Comparison of ENCODE assay signal across 24 mouse cellular contexts in genomic region chr9:90216259-90217001, GRCm38 (mm10). TPM values are rescaled to one million over a fixed set of nuclear protein-coding genes. Genes with fewer than 3 reads are reported as not detected.
DNase-seq lines count a peak whose midpoint lies in the region; ATAC-seq and TF ChIP-seq lines count a peak whose summit lies in the region.
"Had no signal": no experiment of that assay in that cellular context is flagged by ENCODE, and none has a peak within 500 bp of the region (broad histone marks: within the 10 kb centered on the region; RNA-seq: fewer than 3 reads in every experiment).

No protein-coding gene starts in this region.

- TF ChIP-seq CTCF in CH12.LX (conservative IDR thresholded peaks at IDR 0.05 in 1 of 2, IDR thresholded peaks at IDR 0.05 in 1 of 2; ENCODE audit: low read depth in 2 of 2, low read length in 2 of 2) (no peak), MEL (IDR thresholded peaks at IDR 0.05 in 2 of 3, conservative IDR thresholded peaks at IDR 0.05 in 1 of 3; ENCODE audit: control insufficient read depth in 1 of 3, insufficient read depth in 1 of 3, low read depth in 2 of 3, low read length in 3 of 3, poor library complexity in 1 of 3, severe bottlenecking in 1 of 3) (no peak)
- TF ChIP-seq CTCF in intestine, postnatal 0 days (IDR thresholded peaks at IDR 0.05; ENCODE audit: low read depth): no peak

- dilution Hi-C loops in CH12.LX (cut with MboI; ENCODE audit: extremely low pct_ligation_motif_present, extremely low pct_unique_long_range_greater_than_20kb, low sequenced_read_pairs): no loop called here

- peak; percentile 42; the same call in 1 of the 2 replicates for ATAC-seq in hindbrain, embryonic 15.5 days (ENCODE audit: low FRiP score, low read depth)
- no peak for ATAC-seq in hindbrain, embryonic 12.5 days (ENCODE audit: low FRiP score)
- ATAC-seq in intestine, postnatal 0 days: peak; percentile 92
- ATAC-seq in midbrain, embryonic 15.5 days (replicated peaks): no peak
- ATAC-seq: hindbrain, postnatal 0 days; midbrain, embryonic 13.5 days had no signal

- H3K4me3 ChIP-seq in hindbrain, embryonic 15.5 days: no peak overlapping the region
- H3K4me3 ChIP-seq in hindbrain, embryonic 12.5 days: no peak overlapping the region
- H3K4me3 ChIP-seq in CH12.LX (replicated peaks in 1 of 3; ENCODE audit: low read depth in 2 of 3, low read length in 2 of 3, poor library complexity in 1 of 3) (no peak overlapping the region), MEL (ENCODE audit: control insufficient read depth in 1 of 2, insufficient read depth in 1 of 2, low read depth in 2 of 2, low read length in 2 of 2) (no peak overlapping the region)
- no peak overlapping the region for H3K4me3 ChIP-seq in intestine, postnatal 0 days (ENCODE audit: low read depth, low read length)
- H3K4me3 ChIP-seq in midbrain, embryonic 15.5 days: no peak overlapping the region
- H3K4me3 ChIP-seq: embryonic facial prominence, embryonic 12.5 days; forebrain, embryonic 12.5 days; megakaryocyte, embryonic 14.5 days; midbrain, embryonic 13.5 days; neural tube, embryonic 12.5 days had no signal

- WGBS in hindbrain, embryonic 15.5 days: 87% methylated on average over 11 of the region's 11 CpGs
- 85% methylated on average over 11 of the region's 11 CpGs for WGBS in hindbrain, embryonic 12.5 days
- WGBS in intestine, postnatal 0 days: 70% methylated on average over 11 of the region's 11 CpGs
- WGBS in midbrain, embryonic 15.5 days: 82% methylated on average over 11 of the region's 11 CpGs

- DNase-seq in CH12.LX (ENCODE audit: extremely low read depth): no peak
- no peak for DNase-seq in MEL (ENCODE audit: low read depth, low spot score)
- no peak for DNase-seq in right cerebral cortex, postnatal 10 days (ENCODE audit: low spot score in 2 of 2)
- DNase-seq: adrenal gland, adult 2 months; cerebellum, adult 2 months; cerebellum, postnatal 25 days; gastrocnemius, postnatal 10 days; kidney, adult 18-20 months; kidney, postnatal 4 days; lung, embryonic 14.5 days; right cerebral cortex, adult 18-20 months; thymus, adult 2 months; thymus, postnatal 4 days had no signal

- TF ChIP-seq EP300 in CH12.LX (IDR thresholded peaks at IDR 0.05; ENCODE audit: low read length): no peak
- TF ChIP-seq EP300 in MEL (IDR thresholded peaks at IDR 0.05; ENCODE audit: low read depth in 1 of 2, low read length in 2 of 2): no peak

- H3K27me3 ChIP-seq in hindbrain, embryonic 15.5 days: no peaks in the 10 kb centered on the region
- no peaks in the 10 kb centered on the region for H3K27me3 ChIP-seq in hindbrain, embryonic 12.5 days
- H3K27me3 ChIP-seq in CH12.LX (replicated peaks) (no peaks in the 10 kb centered on the region), MEL (ENCODE audit: control insufficient read depth in 1 of 2, insufficient read depth in 2 of 2, low read length in 2 of 2) (no peaks in the 10 kb centered on the region)
- H3K27me3 ChIP-seq in intestine, postnatal 0 days (replicated peaks; ENCODE audit: control insufficient read depth, insufficient read depth, low read length): no peaks in the 10 kb centered on the region
- H3K27me3 ChIP-seq in midbrain, embryonic 15.5 days (replicated peaks): no peaks in the 10 kb centered on the region
- H3K27me3 ChIP-seq: embryonic facial prominence, embryonic 12.5 days; forebrain, embryonic 12.5 days; megakaryocyte, embryonic 14.5 days; midbrain, embryonic 13.5 days; neural tube, embryonic 12.5 days had no signal

- in situ Hi-C loops in CH12.LX (cut with MboI; ENCODE audit: low pct_ligation_motif_present, low pct_unique_long_range_greater_than_20kb, low sequenced_read_pairs): loop anchor here (25.0 kb wide), 1 partner anchor 446 kb away; no protein-coding TSS in a partner anchor

- TF ChIP-seq RAD21 in CH12.LX (IDR thresholded peaks at IDR 0.05; ENCODE audit: low read depth, low read length) (no peak), MEL (IDR thresholded peaks at IDR 0.05; ENCODE audit: low read depth, low read length) (no peak)

- H3K4me2 ChIP-seq in hindbrain, embryonic 15.5 days: no peak overlapping the region
- no peak overlapping the region for H3K4me2 ChIP-seq in hindbrain, embryonic 12.5 days (replicated peaks)
- no peak overlapping the region for H3K4me2 ChIP-seq in CH12.LX (ENCODE audit: insufficient read depth, low read depth, poor library complexity, severe bottlenecking)
- no peak overlapping the region for H3K4me2 ChIP-seq in intestine, postnatal 0 days (replicated peaks; ENCODE audit: low read depth)
- no peak overlapping the region for H3K4me2 ChIP-seq in midbrain, embryonic 15.5 days
- H3K4me2 ChIP-seq: embryonic facial prominence, embryonic 12.5 days; forebrain, embryonic 12.5 days; lung, embryonic 14.5 days; midbrain, embryonic 13.5 days; neural tube, embryonic 12.5 days had no signal

- peaks cover 40% of the 10 kb centered on the region for H3K36me3 ChIP-seq in hindbrain, embryonic 15.5 days
- peaks cover 18% of the 10 kb centered on the region; the same call in 1 of the 2 replicates for H3K36me3 ChIP-seq in hindbrain, embryonic 12.5 days
- H3K36me3 ChIP-seq in CH12.LX (replicated peaks in 1 of 2; ENCODE audit: control insufficient read depth in 1 of 2, insufficient read depth in 1 of 2, low read length in 1 of 2) (peaks cover 0 to 5% of the 10 kb centered on the region in 2 experiments), MEL (ENCODE audit: control insufficient read depth in 1 of 2, insufficient read depth in 2 of 2, low read length in 2 of 2) (peaks cover 0 to 8% of the 10 kb centered on the region in 2 experiments; a peak in 2 of 4 replicates)
- peaks cover 54% of the 10 kb centered on the region for H3K36me3 ChIP-seq in intestine, postnatal 0 days (ENCODE audit: control insufficient read depth, insufficient read depth)
- no peaks in the 10 kb centered on the region; the same call in 1 of the 2 replicates for H3K36me3 ChIP-seq in midbrain, embryonic 15.5 days (replicated peaks)

- no peak overlapping the region for H3K27ac ChIP-seq in hindbrain, embryonic 15.5 days (replicated peaks)
- H3K27ac ChIP-seq in hindbrain, embryonic 12.5 days: no peak overlapping the region
- H3K27ac ChIP-seq in CH12.LX (ENCODE audit: insufficient read depth, low read depth) (no peak overlapping the region), MEL (ENCODE audit: control insufficient read depth, low read depth, low read length) (no peak overlapping the region)
- peak overlapping the region; percentile 55 for H3K27ac ChIP-seq in intestine, postnatal 0 days (ENCODE audit: low read depth, low read length)
- H3K27ac ChIP-seq in midbrain, embryonic 15.5 days: no peak overlapping the region
- H3K27ac ChIP-seq: embryonic facial prominence, embryonic 12.5 days; forebrain, embryonic 12.5 days; hindbrain, postnatal 0 days; midbrain, embryonic 13.5 days; neural tube, embryonic 12.5 days had no signal

- H3K79me2 ChIP-seq in CH12.LX (replicated peaks; ENCODE audit: control insufficient read depth, extremely low read depth, insufficient read depth, poor library complexity, severe bottlenecking): no peaks in the 10 kb centered on the region
- H3K79me2 ChIP-seq in MEL (ENCODE audit: control insufficient read depth, insufficient read depth, low read length, poor library complexity): no peaks in the 10 kb centered on the region

- H3K4me1 ChIP-seq in hindbrain, embryonic 15.5 days (replicated peaks): no peaks in the 10 kb centered on the region
- H3K4me1 ChIP-seq in hindbrain, embryonic 12.5 days: no peaks in the 10 kb centered on the region
- H3K4me1 ChIP-seq in CH12.LX (ENCODE audit: control insufficient read depth in 1 of 2, insufficient read depth in 2 of 2): peaks cover 0 to 5% of the 10 kb centered on the region in 2 experiments; a peak in 1 of 4 replicates
- no peaks in the 10 kb centered on the region for H3K4me1 ChIP-seq in MEL (ENCODE audit: control insufficient read depth in 1 of 2, insufficient read depth in 2 of 2, low read length in 2 of 2)
- H3K4me1 ChIP-seq in intestine, postnatal 0 days (replicated peaks; ENCODE audit: control insufficient read depth, insufficient read depth, low read length): no peaks in the 10 kb centered on the region
- no peaks in the 10 kb centered on the region for H3K4me1 ChIP-seq in midbrain, embryonic 15.5 days
- H3K4me1 ChIP-seq: embryonic facial prominence, embryonic 12.5 days; forebrain, embryonic 12.5 days; midbrain, embryonic 13.5 days; neural tube, embryonic 12.5 days had no signal

- no peak for TF ChIP-seq POLR2A in CH12.LX (IDR thresholded peaks at IDR 0.05; ENCODE audit: low read depth, low read length)
- TF ChIP-seq POLR2A in MEL (IDR thresholded peaks at IDR 0.05; ENCODE audit: control insufficient read depth in 1 of 2, insufficient read depth in 1 of 2, low read depth in 1 of 2, low read length in 2 of 2, poor library complexity in 1 of 2): no peak

- no peak overlapping the region for H3K9ac ChIP-seq in hindbrain, embryonic 15.5 days
- H3K9ac ChIP-seq in hindbrain, embryonic 12.5 days: no peak overlapping the region
- no peak overlapping the region for H3K9ac ChIP-seq in CH12.LX (ENCODE audit: insufficient read depth, low read depth)
- H3K9ac ChIP-seq in MEL (ENCODE audit: control insufficient read depth, low read depth, low read length, poor library complexity, severe bottlenecking): no peak overlapping the region
- no peak overlapping the region for H3K9ac ChIP-seq in intestine, postnatal 0 days (ENCODE audit: low read depth, low read length)
- no peak overlapping the region for H3K9ac ChIP-seq in midbrain, embryonic 15.5 days
- H3K9ac ChIP-seq: embryonic facial prominence, embryonic 12.5 days; forebrain, embryonic 12.5 days; lung, embryonic 14.5 days; midbrain, embryonic 13.5 days; neural tube, embryonic 12.5 days had no signal

- H3K9me3 ChIP-seq in hindbrain, embryonic 15.5 days: no peaks in the 10 kb centered on the region
- no peaks in the 10 kb centered on the region for H3K9me3 ChIP-seq in hindbrain, embryonic 12.5 days (replicated peaks)
- H3K9me3 ChIP-seq in CH12.LX (replicated peaks; ENCODE audit: low read length) (no peaks in the 10 kb centered on the region), MEL (replicated peaks; ENCODE audit: insufficient read depth, low read length) (no peaks in the 10 kb centered on the region)
- H3K9me3 ChIP-seq in intestine, postnatal 0 days (ENCODE audit: control insufficient read depth): no peaks in the 10 kb centered on the region
- H3K9me3 ChIP-seq in midbrain, embryonic 15.5 days: no peaks in the 10 kb centered on the region
- H3K9me3 ChIP-seq: embryonic facial prominence, embryonic 12.5 days; forebrain, embryonic 12.5 days; megakaryocyte, embryonic 14.5 days; midbrain, embryonic 13.5 days; neural tube, embryonic 12.5 days had no signal

RNA-seq across cellular contexts. Expression of gene Adamts7, which starts 53.6 kb away (rescaled TPM):
- 7.9 and 9.0 TPM in 2 replicates for polyA plus RNA-seq in hindbrain, embryonic 15.5 days (2015; fragmentation: Nextera tagmentation; extraction: Ambion mirVana)
- polyA plus RNA-seq in hindbrain, embryonic 12.5 days (2016; fragmentation: Nextera tagmentation; extraction: Ambion mirVana): 23.4 and 28.0 TPM in 2 replicates
- total RNA-seq in CH12.LX (2012; rRNA removed): 9.2 and 13.8 TPM in 2 replicates
- 4.7 and 5.4 TPM in 2 replicates for total RNA-seq in CH12.LX (2014; rRNA removed)
- 15.3 and 15.7 TPM in 2 replicates for polyA plus RNA-seq in CH12.LX (2012; ENCODE audit: insufficient read length, low read depth)
- total RNA-seq in MEL (2012; rRNA removed): not detected in 2 replicates
- polyA plus RNA-seq in MEL (2012; ENCODE audit: insufficient read depth in 1 of 2, insufficient read length in 2 of 2, low read depth in 1 of 2, low replicate concordance in 2 of 2, missing spikeins in 1 of 2): under 1 TPM in 1 of 2 experiments, not detected in 1; 0.03 TPM
- polyA plus RNA-seq in intestine, postnatal 0 days (2015; fragmentation: Nextera tagmentation; extraction: Ambion mirVana): 2.5 TPM in 2 replicates
- polyA plus RNA-seq in midbrain, embryonic 15.5 days (2015; fragmentation: Nextera tagmentation; extraction: Ambion mirVana): 9.9 and 11.5 TPM in 2 replicates
- total RNA-seq: hematopoietic stem cell, adult 5-6 weeks had no signal

RNA-seq across cellular contexts. Expression of gene Tbc1d2b, which starts 54.2 kb away (rescaled TPM):
- 6.2 and 6.7 TPM in 2 replicates for polyA plus RNA-seq in hindbrain, embryonic 15.5 days (2015; fragmentation: Nextera tagmentation; extraction: Ambion mirVana)
- 13.2 and 14.6 TPM in 2 replicates for polyA plus RNA-seq in hindbrain, embryonic 12.5 days (2016; fragmentation: Nextera tagmentation; extraction: Ambion mirVana)
- total RNA-seq in CH12.LX (2012; rRNA removed) (0.97 and 1.3 TPM in 2 replicates), CH12.LX (2014; rRNA removed) (0.60 and 0.85 TPM in 2 replicates), MEL (2012; rRNA removed) (6.5 and 7.1 TPM in 2 replicates)
- polyA plus RNA-seq in CH12.LX (2012; ENCODE audit: insufficient read length, low read depth) (0.76 and 0.80 TPM in 2 replicates), MEL (2012; ENCODE audit: insufficient read depth in 1 of 2, insufficient read length in 2 of 2, low read depth in 1 of 2, low replicate concordance in 2 of 2, missing spikeins in 1 of 2) (10 to 100 TPM in 1 of 2 experiments, not detected in 1; 12.6 TPM)
- polyA plus RNA-seq in intestine, postnatal 0 days (2015; fragmentation: Nextera tagmentation; extraction: Ambion mirVana): 5.2 and 6.6 TPM in 2 replicates
- polyA plus RNA-seq in midbrain, embryonic 15.5 days (2015; fragmentation: Nextera tagmentation; extraction: Ambion mirVana): 6.5 and 7.6 TPM in 2 replicates

Comparison
In these comparisons a context has a peak if more than half of its experiments do, and no peak if none do; other contexts are left out.
1. ATAC-seq: peak in hindbrain, embryonic 15.5 days (single experiment) and intestine, postnatal 0 days (single experiment); none in hindbrain, embryonic 12.5 days (single experiment) and midbrain, embryonic 15.5 days (single experiment).